Mouse (Mus musculus): ENCODE measurements at regions not wholly inside any gene's neighbourhood (a gene's known extent, or its start where the extent isn't known, plus 50 kb on each side); places are given as distances from the start of the nearest gene placed in this dataset.
"Not testable (repeated sequence)": the region's sequence is repeated elsewhere in the genome, so short reads cannot be mapped to it uniquely, and the experiment has no call there.

DNA sequence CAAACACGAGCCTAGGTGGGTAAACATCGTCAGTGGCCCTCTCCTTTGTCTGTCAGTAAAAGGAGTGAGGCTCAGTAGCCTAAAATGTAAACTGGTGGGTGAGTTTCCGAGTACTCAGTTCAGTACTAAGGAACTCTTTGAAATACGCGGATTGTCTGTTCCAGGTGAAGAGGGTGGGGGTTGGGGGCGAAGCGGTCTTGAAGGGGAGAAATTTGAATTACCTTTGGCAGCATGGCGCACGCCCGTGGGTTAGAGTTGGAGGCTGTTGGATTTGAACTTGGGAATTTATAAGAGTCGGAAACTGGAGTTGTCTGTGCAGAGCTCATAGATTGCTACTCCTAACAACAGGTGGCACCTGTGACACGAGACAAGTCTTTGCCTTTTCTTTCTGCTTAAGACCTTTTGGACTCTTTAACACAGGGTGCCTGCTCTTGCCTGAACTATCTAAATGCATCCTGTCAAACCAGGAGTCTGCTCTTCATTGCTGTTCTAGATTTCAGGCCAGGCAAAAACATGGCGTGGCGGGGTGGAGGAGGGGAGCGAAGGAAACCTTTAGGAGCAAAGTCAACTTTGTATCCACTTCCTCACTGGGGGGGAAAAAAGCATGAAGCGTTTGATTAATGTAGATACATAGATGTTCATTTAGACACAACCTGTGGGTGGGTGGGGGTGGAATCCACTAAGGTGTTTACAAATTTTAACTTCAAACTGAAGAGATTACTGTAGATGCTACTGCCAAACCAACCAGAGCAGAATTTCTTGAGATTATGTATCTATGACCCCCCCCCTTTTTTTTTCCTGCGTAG is 89.0 kb upstream of the Rpl34 start:
- no peak for DNase-seq

DNA sequence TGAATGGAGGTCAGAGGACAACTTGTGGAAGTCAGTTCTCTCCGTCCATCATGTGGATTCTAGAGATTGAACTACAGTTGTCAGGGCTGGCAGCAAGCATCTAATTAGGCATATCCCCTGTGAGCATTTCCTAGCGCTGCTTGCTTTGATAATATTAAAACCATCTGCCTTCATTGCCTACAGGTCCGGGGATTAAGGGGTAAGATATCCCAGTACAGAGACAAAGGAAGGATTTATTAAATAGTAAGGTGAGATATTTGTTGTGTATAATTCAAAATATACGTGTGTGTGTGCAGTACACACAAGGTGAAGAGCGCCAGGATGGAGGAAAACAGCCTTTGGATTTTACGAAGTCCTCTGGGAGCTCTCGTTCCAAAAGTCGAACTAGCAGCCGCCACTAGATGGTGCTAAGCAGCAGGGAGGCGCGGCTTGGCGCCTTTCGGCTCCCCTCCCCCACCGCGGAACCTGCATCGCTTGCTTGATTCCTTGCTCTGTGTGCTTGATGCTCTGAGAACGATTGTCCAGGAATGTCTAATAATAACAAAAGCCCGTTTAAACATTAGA is 88.4 kb upstream of the Rpl34 start:
- DNase-seq: peak; percentile 96

DNA sequence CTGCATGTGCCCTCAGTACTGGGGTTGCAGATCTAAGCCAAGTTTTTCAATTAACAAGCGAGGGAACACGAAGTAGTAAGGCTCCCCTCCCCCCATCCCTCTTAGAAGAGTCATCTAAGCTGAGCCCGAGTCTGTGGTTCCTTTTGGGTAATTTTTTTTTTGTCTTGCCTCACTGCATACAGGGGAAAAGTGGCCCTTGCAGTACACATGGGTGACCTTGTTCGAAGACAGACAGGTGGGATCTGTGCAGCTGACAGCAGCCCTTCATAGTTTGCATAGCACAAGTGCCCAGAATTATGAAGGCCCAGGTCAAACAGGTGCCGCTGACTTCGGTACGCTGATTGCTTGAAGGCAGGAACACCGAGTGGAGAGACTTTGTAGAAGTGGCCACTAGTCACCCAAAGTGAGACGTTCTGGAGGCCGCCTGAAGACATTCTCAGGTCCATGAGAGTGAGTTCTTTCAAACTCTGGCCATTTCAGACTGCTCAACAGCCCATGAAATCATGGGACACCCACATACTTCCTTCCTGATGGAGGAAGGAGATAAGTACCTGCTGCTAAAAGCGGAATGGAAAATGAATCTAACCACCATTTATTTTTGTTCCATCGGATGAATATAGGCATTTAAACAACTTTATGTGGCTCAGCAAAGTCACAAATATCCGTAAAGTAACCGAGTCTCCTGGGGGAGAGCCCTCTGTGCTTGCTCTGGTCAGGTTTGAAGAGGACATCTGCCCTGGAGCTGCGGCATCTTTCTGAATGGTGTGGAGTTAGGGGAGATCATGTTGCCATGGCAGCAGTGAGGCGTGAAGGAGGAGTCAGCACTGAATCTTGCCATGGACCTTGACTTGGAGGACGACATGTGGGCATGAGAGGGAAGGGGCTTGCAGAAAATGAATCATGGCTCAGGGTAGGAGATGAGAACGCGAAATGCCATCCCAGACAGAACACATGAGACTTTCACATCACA is 79.8 kb upstream of the Rpl34 start:
- DNase-seq: no peak

DNA sequence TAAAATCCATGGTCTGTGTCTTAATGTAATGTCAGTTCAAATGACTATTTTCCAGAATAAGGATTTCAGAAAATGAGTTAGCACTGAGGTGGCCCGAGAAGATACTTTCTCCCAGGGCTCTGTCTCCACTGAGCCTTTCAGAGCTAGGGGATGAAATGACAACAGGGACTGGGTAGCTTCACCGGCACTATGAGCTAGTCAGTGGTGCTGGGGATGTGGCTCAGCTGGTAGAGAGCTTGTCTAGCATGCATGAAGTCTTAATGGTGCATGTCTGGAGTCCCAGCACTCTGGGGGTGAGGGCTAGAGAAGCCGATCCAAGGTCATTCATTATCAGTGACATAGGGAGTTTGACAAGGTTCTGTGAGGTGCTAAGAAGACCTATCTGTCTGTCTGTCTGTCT is 75.1 kb upstream of the Rpl34 start:
- no peak for DNase-seq

DNA sequence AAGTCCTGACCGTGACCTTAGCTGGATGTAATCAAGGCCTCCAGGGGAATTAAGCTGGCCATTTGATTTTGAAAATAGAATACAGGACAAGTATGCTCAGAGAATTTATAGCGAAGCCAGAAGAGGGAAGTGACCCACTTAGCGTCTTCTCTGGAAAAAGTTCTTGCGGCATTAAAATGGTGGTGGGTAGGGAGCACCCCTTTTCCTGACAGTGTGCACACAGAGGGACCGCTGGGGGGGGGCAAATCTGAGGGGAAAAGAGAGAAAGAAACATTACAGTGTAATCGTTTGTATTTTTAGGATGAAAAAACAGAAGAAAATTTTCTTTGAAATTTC is 74.1 kb upstream of the Rpl34 start:
- DNase-seq: peak; percentile 18

DNA sequence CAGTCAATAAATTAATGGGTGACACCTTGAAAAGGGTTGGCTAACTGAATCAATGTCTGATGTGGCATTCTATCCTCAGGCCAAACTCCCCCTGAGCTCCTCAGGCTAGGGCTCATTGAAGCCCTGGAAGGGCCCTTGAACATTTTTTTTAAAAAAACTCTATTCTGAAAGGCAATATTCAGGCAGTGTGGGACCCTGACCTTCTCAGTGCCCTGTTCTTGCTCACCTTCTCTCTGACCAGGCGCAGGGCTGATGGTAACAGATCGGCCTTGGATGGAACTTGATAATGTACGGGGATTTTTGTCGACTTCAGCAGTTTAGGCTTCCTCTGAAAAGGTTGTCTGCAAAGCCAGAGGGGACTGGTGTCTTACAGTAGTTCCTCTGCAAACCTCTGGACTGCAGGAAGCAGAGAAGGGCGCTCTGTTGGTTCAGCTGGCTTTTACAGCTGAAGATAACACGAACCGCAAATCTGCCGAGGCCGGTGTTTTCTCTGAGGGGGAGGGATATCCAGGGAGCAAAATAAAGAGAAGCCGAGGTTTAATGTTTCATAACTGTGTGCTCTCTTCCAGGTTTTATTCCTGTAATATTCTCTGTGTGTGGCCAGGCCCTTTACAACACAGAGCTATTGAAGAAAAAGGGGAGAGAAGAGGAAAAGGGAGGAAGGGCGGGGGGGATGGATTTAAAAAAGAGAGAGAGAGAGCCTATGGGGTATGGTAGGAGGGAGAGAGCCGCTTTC is 73.6 kb upstream of the Rpl34 start:
- peak; percentile 27 for DNase-seq

DNA sequence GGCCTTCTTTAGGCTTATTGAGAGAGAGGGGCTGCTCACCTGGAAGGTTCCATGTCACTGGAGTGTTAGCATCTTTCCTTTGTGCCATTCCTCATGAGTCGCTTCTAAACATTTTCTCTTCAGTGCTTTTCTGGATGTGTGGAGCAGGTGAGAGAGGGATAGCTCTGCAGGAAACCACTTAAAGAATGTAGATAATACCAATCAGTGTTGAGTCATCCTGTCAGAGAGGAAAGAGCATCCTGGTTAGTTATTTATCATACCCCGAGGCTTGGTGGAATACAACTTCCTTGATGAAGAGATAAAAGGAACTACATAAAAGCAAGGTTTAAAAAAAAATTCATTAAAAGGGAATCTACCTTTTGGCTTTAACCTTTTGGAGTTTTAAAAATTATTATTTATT is 69.8 kb upstream of the Rpl34 start:
- DNase-seq: no peak

DNA sequence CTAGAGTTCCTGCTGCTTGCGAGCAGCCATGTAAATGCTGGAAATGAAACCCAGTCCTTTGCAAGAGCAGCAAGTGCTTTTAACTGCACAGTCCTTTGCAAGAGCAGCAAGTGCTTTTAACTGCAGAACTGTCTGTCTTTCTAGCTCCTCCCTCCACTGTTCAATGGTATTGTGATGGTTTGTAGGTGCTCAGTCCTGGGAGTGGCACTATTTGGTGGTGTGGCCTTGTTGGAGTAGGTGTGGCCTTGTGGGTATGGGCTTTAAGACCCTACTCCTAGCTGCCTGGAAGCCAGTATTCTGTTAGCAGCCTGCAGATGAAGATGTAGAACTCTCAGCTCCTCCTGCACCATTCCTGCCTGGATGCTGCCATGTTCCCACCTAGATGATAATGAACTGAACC is 67.8 kb upstream of the Rpl34 start:
- not testable (repeated sequence) for DNase-seq

DNA sequence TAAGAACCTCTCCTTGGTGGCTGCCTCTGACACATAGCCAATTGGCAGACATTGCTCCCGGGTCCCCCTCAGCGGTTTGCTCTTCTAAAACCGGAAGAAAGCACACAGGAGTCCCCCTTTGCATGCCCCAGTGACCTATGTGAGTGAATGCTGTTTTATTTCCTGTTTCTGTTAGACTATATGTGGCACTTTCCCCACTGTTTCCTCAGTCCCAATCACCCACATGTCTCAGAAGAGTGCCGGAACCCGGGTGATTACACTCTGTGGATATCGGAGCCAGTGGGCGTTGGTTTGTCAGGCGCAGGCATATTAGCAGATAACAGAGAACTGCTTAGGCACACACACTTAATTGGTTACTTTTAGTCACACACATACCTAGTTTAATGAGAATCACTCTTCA is 66.3 kb upstream of the Rpl34 start:
- no peak for DNase-seq

DNA sequence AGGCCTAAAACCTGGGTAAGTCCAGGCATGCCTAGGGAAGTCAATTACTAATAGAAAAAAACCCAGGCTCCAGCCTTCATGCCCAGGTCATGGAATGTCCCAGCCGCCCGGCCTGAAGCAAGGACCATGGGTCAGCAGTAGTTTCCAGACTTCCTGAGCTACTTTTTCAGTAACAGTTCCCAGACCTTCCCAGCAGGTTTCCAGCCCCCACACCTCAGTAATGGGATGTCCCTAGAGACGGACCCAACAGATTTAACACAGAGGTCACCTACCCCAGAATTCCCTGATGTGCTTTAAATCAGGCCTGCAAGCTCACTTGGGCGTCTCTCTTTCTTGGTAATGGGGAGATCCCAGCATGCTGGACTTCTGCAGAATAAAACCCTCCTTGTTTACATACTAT is 65.2 kb upstream of the Rpl34 start:
- DNase-seq: no peak

DNA sequence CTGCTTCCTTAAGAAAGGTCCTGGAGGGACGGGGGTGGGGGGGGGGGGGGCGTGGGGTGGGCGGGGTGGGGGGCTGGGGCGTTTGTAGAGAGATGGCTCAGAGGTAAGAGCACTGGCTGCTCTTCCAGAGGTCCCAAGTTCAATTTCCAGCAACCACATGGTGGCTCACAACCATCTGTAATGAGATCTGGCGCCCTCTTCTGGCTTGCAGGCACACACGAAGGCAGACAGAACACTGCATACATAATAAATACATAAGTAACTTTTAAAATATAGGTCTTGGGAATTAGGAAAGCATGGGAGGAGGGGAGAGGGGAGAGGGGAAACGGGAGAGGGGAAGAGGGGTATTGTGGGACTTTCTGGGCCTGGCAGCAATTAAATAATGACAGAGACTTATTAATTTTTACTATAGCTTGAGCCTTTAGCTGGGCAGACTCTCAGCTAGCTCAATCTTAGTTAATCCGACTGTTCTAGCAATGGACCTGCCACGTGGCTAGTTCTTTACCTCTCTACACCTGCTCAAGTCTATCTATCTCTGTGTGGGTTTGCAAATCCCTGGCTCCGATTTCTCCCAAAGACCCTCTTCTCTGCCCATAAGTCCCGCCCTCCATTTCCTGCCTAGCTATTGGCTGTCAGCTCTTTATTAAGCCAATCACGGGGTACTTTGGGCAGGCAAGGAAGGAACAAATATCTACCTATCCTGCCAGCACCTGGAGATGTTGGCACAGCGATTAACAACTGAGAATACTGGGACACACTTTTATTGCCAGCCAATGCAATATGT is 64.1 kb upstream of the Rpl34 start:
- peak; percentile 29 for DNase-seq

DNA sequence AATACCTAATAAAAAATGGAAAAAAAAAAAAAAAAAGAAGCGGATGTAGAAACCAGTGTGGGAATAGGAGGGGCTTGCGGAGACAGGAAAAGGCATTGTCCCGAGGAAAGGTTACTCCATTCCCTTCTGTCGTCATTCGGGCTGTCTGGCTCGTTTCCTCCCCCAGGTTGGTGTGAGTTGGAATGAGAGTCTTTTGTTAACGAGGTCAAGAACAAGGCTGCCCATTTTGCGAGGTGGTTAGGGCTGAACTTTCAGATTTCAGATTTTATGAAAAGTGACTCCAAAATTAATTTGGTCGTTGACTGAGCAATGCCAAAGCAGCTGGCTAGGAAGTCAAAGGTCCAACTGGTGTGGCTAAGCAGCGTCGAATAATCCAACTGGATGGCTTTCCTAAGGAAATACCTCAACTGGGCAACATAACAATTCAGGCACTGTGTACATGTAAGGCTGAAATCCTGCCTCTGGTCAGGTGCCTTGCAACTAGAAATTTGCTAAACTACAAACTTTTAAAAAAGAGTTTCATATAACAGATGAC is 50.6 kb upstream of the Rpl34 start:
- no peak for DNase-seq

Measured in adrenal gland, postnatal 10 days (tissue).